ENCODE assay signal across 8 mouse cellular contexts in the genomic region with DNA sequence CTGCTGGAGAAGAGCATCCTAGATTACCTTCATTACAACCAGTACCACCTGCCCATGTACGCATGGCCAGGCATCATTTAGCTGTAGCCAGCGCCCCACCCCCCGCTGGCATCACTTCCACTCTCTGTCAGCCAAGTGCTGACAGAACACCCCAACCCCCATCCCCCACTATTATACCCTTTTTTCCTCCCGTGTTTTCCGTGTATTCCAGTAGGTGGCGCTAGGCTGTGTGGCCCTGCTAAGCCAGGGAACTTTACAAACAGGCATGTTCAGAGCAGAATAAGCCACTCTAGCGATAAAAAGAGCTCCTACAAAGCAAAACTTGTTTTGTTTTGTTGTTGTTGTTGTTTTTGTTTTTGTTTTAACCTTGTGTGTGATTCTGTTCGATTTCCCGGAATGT. TPM values are rescaled to one million over a fixed set of nuclear protein-coding genes. Genes with fewer than 3 reads are reported as not detected.
DNase-seq lines count a peak whose midpoint lies in the region; ATAC-seq and TF ChIP-seq lines count a peak whose summit lies in the region.

No protein-coding gene starts in this region.

- TF ChIP-seq RAD21 in MEL (IDR thresholded peaks at IDR 0.05; ENCODE audit: low read depth, low read length), result peak; percentile 64

- H3K4me1 ChIP-seq in hindbrain, embryonic 11.5 days (replicated peaks; ENCODE audit: control insufficient read depth, insufficient read depth, low read length), result peaks cover 13% of the 10 kb centered on the region
- peaks cover 36% of the 10 kb centered on the region for H3K4me1 ChIP-seq in hindbrain, embryonic 12.5 days
- H3K4me1 ChIP-seq in MEL (ENCODE audit: control insufficient read depth in 1 of 2, insufficient read depth in 2 of 2, low read length in 2 of 2), result peaks cover 3 to 10% of the 10 kb centered on the region in 2 experiments
- peaks cover 5% of the 10 kb centered on the region; the same call in 1 of the 2 replicates for H3K4me1 ChIP-seq in lung, adult 2 months (ENCODE audit: control insufficient read depth, insufficient read depth, low read length)

- TF ChIP-seq POLR2A in MEL (IDR thresholded peaks at IDR 0.05; ENCODE audit: control insufficient read depth in 1 of 2, insufficient read depth in 1 of 2, low read depth in 1 of 2, low read length in 2 of 2, poor library complexity in 1 of 2), result no peak
- no peak for TF ChIP-seq POLR2A in lung, adult 2 months (IDR thresholded peaks at IDR 0.05; ENCODE audit: borderline replicate concordance, extremely low read depth, low read depth, low read length)

- ATAC-seq in hindbrain, embryonic 11.5 days (ENCODE audit: low FRiP score), result no peak
- ATAC-seq in hindbrain, embryonic 12.5 days (ENCODE audit: low FRiP score), result no peak

- no peaks in the 10 kb centered on the region for H3K79me2 ChIP-seq in MEL (ENCODE audit: control insufficient read depth, insufficient read depth, low read length, poor library complexity)

- peak in 1 of 2 experiments; percentile 22; a peak in 1 of 4 replicates for TF ChIP-seq EP300 in MEL (IDR thresholded peaks at IDR 0.05; ENCODE audit: low read depth in 1 of 2, low read length in 2 of 2)

- no peaks in the 10 kb centered on the region for H3K36me3 ChIP-seq in hindbrain, embryonic 11.5 days (ENCODE audit: control insufficient read depth, insufficient read depth, low read length)
- H3K36me3 ChIP-seq in hindbrain, embryonic 12.5 days, result no peaks in the 10 kb centered on the region
- peaks cover 0 to 5% of the 10 kb centered on the region in 2 experiments; a peak in 1 of 4 replicates for H3K36me3 ChIP-seq in MEL (ENCODE audit: control insufficient read depth in 1 of 2, insufficient read depth in 2 of 2, low read length in 2 of 2)

- DNase-seq in hindbrain, embryonic 11.5 days (ENCODE audit: low spot score), result peak; percentile 82
- DNase-seq in MEL (ENCODE audit: low read depth, low spot score), result peak; percentile 81
- DNase-seq in cerebellum, postnatal 14 days, result peak; percentile 73 to 88
- DNase-seq in induced T-regulatory cell, adult 2 months (ENCODE audit: low read depth), result peak; percentile 85
- peak; percentile 14 for DNase-seq in lung, adult 2 months
- DNase-seq in right cerebral cortex, postnatal 10 days (ENCODE audit: low spot score in 2 of 2), result peak; percentile 66 to 67
- no peak for DNase-seq in urinary bladder, postnatal 36 days (ENCODE audit: low spot score in 2 of 2)

- H3K4me3 ChIP-seq in hindbrain, embryonic 11.5 days (ENCODE audit: low read depth, low read length), result no peak overlapping the region
- H3K4me3 ChIP-seq in hindbrain, embryonic 12.5 days, result no peak overlapping the region
- H3K4me3 ChIP-seq in MEL (ENCODE audit: control insufficient read depth in 1 of 2, insufficient read depth in 1 of 2, low read depth in 2 of 2, low read length in 2 of 2), result peak overlapping the region; percentile 36 to 45
- H3K4me3 ChIP-seq in lung, adult 2 months (replicated peaks; ENCODE audit: extremely low read depth, low read depth, low read length), result no peak overlapping the region

- no peak overlapping the region for H3K4me2 ChIP-seq in hindbrain, embryonic 11.5 days (replicated peaks; ENCODE audit: low read depth, low read length)
- H3K4me2 ChIP-seq in hindbrain, embryonic 12.5 days (replicated peaks), result no peak overlapping the region

- peak; percentile 79 to 91 (median 86) for TF ChIP-seq CTCF in MEL (IDR thresholded peaks at IDR 0.05 in 2 of 3, conservative IDR thresholded peaks at IDR 0.05 in 1 of 3; ENCODE audit: control insufficient read depth in 1 of 3, insufficient read depth in 1 of 3, low read depth in 2 of 3, low read length in 3 of 3, poor library complexity in 1 of 3, severe bottlenecking in 1 of 3)
- TF ChIP-seq CTCF in lung, adult 2 months (IDR thresholded peaks at IDR 0.05; ENCODE audit: insufficient read depth, low read length), result peak; percentile 77

- H3K9me3 ChIP-seq in hindbrain, embryonic 11.5 days (ENCODE audit: control insufficient read depth, low read length), result no peaks in the 10 kb centered on the region
- H3K9me3 ChIP-seq in hindbrain, embryonic 12.5 days (replicated peaks), result no peaks in the 10 kb centered on the region
- no peaks in the 10 kb centered on the region for H3K9me3 ChIP-seq in MEL (replicated peaks; ENCODE audit: insufficient read depth, low read length)

- WGBS in hindbrain, embryonic 11.5 days, result 6% methylated on average over 9 of the region's 9 CpGs
- WGBS in hindbrain, embryonic 12.5 days, result 2% methylated on average over 9 of the region's 9 CpGs
- WGBS in lung, adult 2 months, result 7% methylated on average over 9 of the region's 9 CpGs

- no peak overlapping the region for H3K27ac ChIP-seq in hindbrain, embryonic 11.5 days (ENCODE audit: low read depth, low read length)
- H3K27ac ChIP-seq in hindbrain, embryonic 12.5 days, result no peak overlapping the region
- no peak overlapping the region for H3K27ac ChIP-seq in MEL (ENCODE audit: control insufficient read depth, low read depth, low read length)

- no peak overlapping the region for H3K9ac ChIP-seq in hindbrain, embryonic 11.5 days (ENCODE audit: low read depth, low read length)
- H3K9ac ChIP-seq in hindbrain, embryonic 12.5 days, result no peak overlapping the region
- peak overlapping the region; percentile 54 for H3K9ac ChIP-seq in MEL (ENCODE audit: control insufficient read depth, low read depth, low read length, poor library complexity, severe bottlenecking)

- peaks cover 11% of the 10 kb centered on the region for H3K27me3 ChIP-seq in hindbrain, embryonic 11.5 days (ENCODE audit: control insufficient read depth, insufficient read depth, low read length)
- H3K27me3 ChIP-seq in hindbrain, embryonic 12.5 days, result peaks cover 41% of the 10 kb centered on the region
- H3K27me3 ChIP-seq in MEL (ENCODE audit: control insufficient read depth in 1 of 2, insufficient read depth in 2 of 2, low read length in 2 of 2), result no peaks in the 10 kb centered on the region; a peak in 1 of 4 replicates

TF ChIP-seq in MEL, 35 proteins besides CTCF, POLR2A, EP300 and RAD21 (continues in another document):
- TF ChIP-seq BHLHE40 (IDR thresholded peaks at IDR 0.05; ENCODE audit: borderline replicate concordance, low read depth, low read length) (no peak), MAZ (IDR thresholded peaks at IDR 0.05; ENCODE audit: low read depth, low read length) (0 out of 2 replicates have a peak, but pooled peaks have one; percentile 69), MAFK (IDR thresholded peaks at IDR 0.05; ENCODE audit: borderline replicate concordance, low read depth, low read length) (no peak), GABPA (IDR thresholded peaks at IDR 0.05; ENCODE audit: low read depth, low read length) (no peak), TCF12 (IDR thresholded peaks at IDR 0.05; ENCODE audit: low read depth, low read length) (peak; percentile 31; the same call in 1 of the 2 replicates), CHD2 (IDR thresholded peaks at IDR 0.05; ENCODE audit: low read length) (peak; percentile 79), SIN3A (IDR thresholded peaks at IDR 0.05; ENCODE audit: low read length) (peak; percentile 69), TBP (IDR thresholded peaks at IDR 0.05; ENCODE audit: low read depth, low read length) (no peak), E2F4 (IDR thresholded peaks at IDR 0.05; ENCODE audit: borderline replicate concordance, low read depth, low read length) (no peak), USF2 (IDR thresholded peaks at IDR 0.05; ENCODE audit: borderline replicate concordance in 1 of 2, insufficient read depth in 1 of 2, low read depth in 1 of 2, low read length in 2 of 2) (no peak), POLR2AphosphoS2 (IDR thresholded peaks at IDR 0.05; ENCODE audit: low read length) (no peak), USF1 (IDR thresholded peaks at IDR 0.05; ENCODE audit: low read depth, low read length) (no peak), POLR2AphosphoS5 (IDR thresholded peaks at IDR 0.05; ENCODE audit: borderline replicate concordance, low read depth, low read length) (no peak), ZMIZ1 (IDR thresholded peaks at IDR 0.05; ENCODE audit: low read depth, low read length) (no peak), UBTF (IDR thresholded peaks at IDR 0.05; ENCODE audit: borderline replicate concordance, insufficient read depth, low read depth, low read length) (no peak), MEF2A (IDR thresholded peaks at IDR 0.05; ENCODE audit: extremely low read depth, insufficient replicate concordance, low read depth, low read length, poor library complexity, severe bottlenecking) (no peak), RCOR1 (IDR thresholded peaks at IDR 0.05; ENCODE audit: low read depth, low read length) (no peak), NELFE (IDR thresholded peaks at IDR 0.05; ENCODE audit: low read depth, low read length) (no peak), SMC3 (IDR thresholded peaks at IDR 0.05; ENCODE audit: low read depth, low read length) (peak; percentile 76), MYB (IDR thresholded peaks at IDR 0.05; ENCODE audit: low read depth, low read length) (no peak), MAX (IDR thresholded peaks at IDR 0.05; ENCODE audit: low read length) (no peak), ZNF384 (IDR thresholded peaks at IDR 0.05; ENCODE audit: low read depth, low read length) (peak; percentile 40; the same call in 1 of the 2 replicates), NRF1 (IDR thresholded peaks at IDR 0.05; ENCODE audit: insufficient read depth, low read depth, low read length, poor library complexity, severe bottlenecking) (no peak), MYC (IDR thresholded peaks at IDR 0.05; ENCODE audit: low read depth, low read length) (0 out of 2 replicates have a peak, but pooled peaks have one; percentile 45), ZC3H11A (IDR thresholded peaks at IDR 0.05; ENCODE audit: low read depth, low read length) (peak; percentile 47), ELF1 (IDR thresholded peaks at IDR 0.05; ENCODE audit: low read depth, low read length) (peak; percentile 45; the same call in 1 of the 2 replicates), TAL1 (IDR thresholded peaks at IDR 0.05; ENCODE audit: low read length) (no peak), HCFC1 (IDR thresholded peaks at IDR 0.05; ENCODE audit: low read depth, low read length) (peak; percentile 50; the same call in 1 of the 2 replicates), CHD1 (IDR thresholded peaks at IDR 0.05; ENCODE audit: low read depth, low read length) (no peak), ETS1 (IDR thresholded peaks at IDR 0.05; ENCODE audit: low read depth, low read length) (0 out of 2 replicates have a peak, but pooled peaks have one; percentile 29), GATA1 (IDR thresholded peaks at IDR 0.05; ENCODE audit: low read depth, low read length) (no peak)

RNA-seq across cellular contexts. Expression of gene Insm1, which starts 7.0 kb away (rescaled TPM):
- 11.9 and 12.3 TPM in 2 replicates for polyA plus RNA-seq in hindbrain, embryonic 11.5 days (2014; fragmentation: Nextera tagmentation; extraction: Ambion mirVana)
- 7.0 and 8.5 TPM in 2 replicates for polyA plus RNA-seq in hindbrain, embryonic 12.5 days (2016; fragmentation: Nextera tagmentation; extraction: Ambion mirVana)
- total RNA-seq in MEL (2012; rRNA removed), result not detected in 2 replicates
- polyA plus RNA-seq in MEL (2012; ENCODE audit: insufficient read depth in 1 of 2, insufficient read length in 2 of 2, low read depth in 1 of 2, low replicate concordance in 2 of 2, missing spikeins in 1 of 2), result not detected
- 0.15 and 0.51 TPM in 2 replicates for polyA plus RNA-seq in lung, adult 2 months (2012; rRNA removed)

Comparison
In these comparisons a context has a peak if more than half of its experiments do, and no peak if none do; other contexts are left out.
1. DNase-seq: peak in hindbrain, embryonic 11.5 days (single experiment), MEL (single experiment), cerebellum, postnatal 14 days (2 of 2), induced T-regulatory cell, adult 2 months (single experiment), lung, adult 2 months (single experiment) and right cerebral cortex, postnatal 10 days (2 of 2); none in urinary bladder, postnatal 36 days (0 of 2).
2. H3K4me3 ChIP-seq: peak in MEL (2 of 2); none in hindbrain, embryonic 11.5 days (single experiment), hindbrain, embryonic 12.5 days (single experiment) and lung, adult 2 months (single experiment).